ENCODE assay signal across 14 mouse cellular contexts in the genomic region with DNA sequence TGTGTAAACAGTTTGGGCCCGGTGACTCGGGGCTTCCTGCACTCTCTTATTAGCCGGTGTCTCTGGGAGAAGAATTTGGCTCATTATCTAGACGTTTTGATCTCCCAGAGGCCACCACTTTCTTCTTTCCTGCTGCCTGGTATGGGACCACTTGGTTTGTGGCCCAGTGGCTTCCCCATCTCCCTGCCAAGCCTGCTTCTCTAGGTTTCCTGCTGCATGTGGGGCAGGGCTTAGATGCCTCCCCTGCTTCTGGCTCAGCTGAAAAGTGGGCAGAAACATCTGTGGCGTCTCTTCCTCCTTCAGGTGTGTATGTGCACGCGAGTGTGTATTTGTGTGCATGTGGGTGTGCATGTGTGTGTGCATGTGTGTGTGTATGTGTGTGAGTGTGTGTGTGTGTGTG.
"Had no signal": no experiment of that assay in that cellular context is flagged by ENCODE, and none has a peak within 500 bp of the region (broad histone marks: within the 10 kb centered on the region; RNA-seq: fewer than 3 reads in every experiment).

No protein-coding gene starts in this region.

- H3K27me3 ChIP-seq: neural tube, embryonic 15.5 days had no signal

- H3K27ac ChIP-seq: layer of hippocampus, adult 2 months; liver, embryonic 15.5 days; neural tube, embryonic 15.5 days had no signal

- H3K9me3 ChIP-seq: liver, embryonic 15.5 days; neural tube, embryonic 15.5 days had no signal

- H3K36me3 ChIP-seq: liver, embryonic 15.5 days; neural tube, embryonic 15.5 days had no signal

- DNase-seq: kidney, adult 18-20 months; kidney, postnatal 10 days; kidney, postnatal 4 days; lung, adult 2 months; lung, postnatal 36 days; spleen, adult 18-20 months; thymus, postnatal 36 days had no signal

- H3K9ac ChIP-seq: liver, embryonic 15.5 days; neural tube, embryonic 15.5 days had no signal

- ATAC-seq: lung, postnatal 0 days had no signal

- H3K4me3 ChIP-seq: layer of hippocampus, adult 2 months; liver, embryonic 15.5 days; myocyte; neural tube, embryonic 15.5 days had no signal

- H3K4me2 ChIP-seq: liver, embryonic 11.5 days; liver, embryonic 15.5 days; midbrain, embryonic 11.5 days; neural tube, embryonic 15.5 days had no signal

- H3K4me1 ChIP-seq: liver, embryonic 15.5 days had no signal
